Mouse (Mus musculus) liver, embryonic 15.5 days (tissue): ENCODE results near the gene Gfy. TPM values are rescaled to one million over a fixed set of nuclear protein-coding genes. Genes with fewer than 3 reads are reported as not detected.

Experiments
- ATAC-seq: fragments of 200-750 bp; cut with Nextera tagmentation; 2 replicates; pipeline ENCODE4 v1.8.0; 2017; ENCODE audit warnings: moderate number of reproducible peaks, mild to moderate bottlenecking, moderate library complexity; ENCODE audit not compliant: insufficient read depth
- H3K27ac ChIP-seq: fragments of 300-500 bp; sonication (generic); replicated peaks from 2 replicates; pipeline ENCODE4 v1.5.1; 2015; ENCODE audit warnings: mild to moderate bottlenecking, inconsistent platforms
- H3K27me3 ChIP-seq: fragments of 300-500 bp; sonication (generic); 2 replicates; pipeline ENCODE4 v1.6.1; 2015; ENCODE audit warnings: mild to moderate bottlenecking, inconsistent platforms
- H3K36me3 ChIP-seq: fragments of 300-500 bp; sonication (generic); replicated peaks from 2 replicates; pipeline ENCODE4 v1.6.1; 2015; ENCODE audit warnings: moderate library complexity, mild to moderate bottlenecking, inconsistent platforms
- H3K4me1 ChIP-seq: fragments of 300-500 bp; sonication (generic); replicated peaks from 2 replicates; pipeline ENCODE4 v1.6.1; 2015; ENCODE audit warnings: inconsistent platforms
- H3K4me2 ChIP-seq: fragments of 300-500 bp; sonication (generic); 2 replicates; pipeline ENCODE4 v1.6.1; 2015; ENCODE audit warnings: moderate library complexity, mild to moderate bottlenecking, inconsistent platforms
- H3K4me3 ChIP-seq: fragments of 300-500 bp; sonication (generic); replicated peaks from 2 replicates; pipeline ENCODE4 v1.5.1; 2015; ENCODE audit warnings: mild to moderate bottlenecking, inconsistent platforms
- H3K9ac ChIP-seq: fragments of 300-500 bp; sonication (generic); 2 replicates; pipeline ENCODE4 v1.6.1; 2015; ENCODE audit warnings: moderate library complexity, mild to moderate bottlenecking, inconsistent platforms
- H3K9me3 ChIP-seq: fragments of 300-500 bp; sonication (generic); replicated peaks from 2 replicates; pipeline ENCODE4 v1.6.1; 2016; ENCODE audit warnings: inconsistent platforms
- WGBS: fragments of 180-500 bp; shearing (Covaris S2); methylation state at CpG from one replicate; pipeline ENCODE4 v1.1.7; 2015; ENCODE audit warnings: mixed read lengths; ENCODE audit not compliant: insufficient replicate concordance; 5-methylcytosine and 5-hydroxymethylcytosine counted together
- polyA plus RNA-seq: library from polyadenylated mRNA; unstranded; fragments of >200 nt; fragmentation: Nextera tagmentation; extraction: Ambion mirVana; gene quantifications from 2 replicates; pipeline ENCODE4 v1.2.1, GENCODE M21; 2015

The Gfy gene
- polyA plus RNA-seq, 1 experiment from 2014 or later: not detected

GRCm38 (mm10) chr7:45192585-45193310 is 13.4 kb upstream of the Gfy start:
- WGBS: 66% methylated on average over 7 of the region's 7 CpGs
- no peak overlapping the region for H3K4me2 ChIP-seq
- no peaks in the 10 kb centered on the region for H3K36me3 ChIP-seq
- H3K27ac ChIP-seq: no peak overlapping the region
- no peaks in the 10 kb centered on the region for H3K9me3 ChIP-seq
- H3K27me3 ChIP-seq: peaks cover 81% of the 10 kb centered on the region
- no peak overlapping the region for H3K9ac ChIP-seq
- H3K4me3 ChIP-seq: no peak overlapping the region
- no peak for ATAC-seq
- no peaks in the 10 kb centered on the region for H3K4me1 ChIP-seq

GRCm38 (mm10) chr7:45191803-45192363 is 12.5 kb upstream of the Gfy start:
- Histone ChIP-seq H3K27me3 (peaks cover 87% of the 10 kb centered on the region), H3K9me3 (no peaks in the 10 kb centered on the region), H3K4me2 (no peak overlapping the region), H3K36me3 (no peaks in the 10 kb centered on the region), H3K27ac (no peak overlapping the region), H3K9ac (no peak overlapping the region), H3K4me3 (no peak overlapping the region), H3K4me1 (no peaks in the 10 kb centered on the region)
- ATAC-seq: no peak
- WGBS: 16% methylated on average over 8 of the region's 8 CpGs

GRCm38 (mm10) chr7:45191161-45191560 is 11.8 kb upstream of the Gfy start:
- Histone ChIP-seq H3K9ac (no peak overlapping the region), H3K27ac (no peak overlapping the region), H3K27me3 (peaks cover 87% of the 10 kb centered on the region), H3K4me2 (no peak overlapping the region), H3K36me3 (no peaks in the 10 kb centered on the region), H3K9me3 (no peaks in the 10 kb centered on the region), H3K4me3 (no peak overlapping the region), H3K4me1 (no peaks in the 10 kb centered on the region)
- no peak for ATAC-seq
- 49% methylated on average over 2 of the region's 2 CpGs for WGBS

- 66% methylated on average over 6 of the region's 6 CpGs for WGBS
- Histone ChIP-seq H3K9me3 (no peaks in the 10 kb centered on the region), H3K27me3 (peaks cover 88% of the 10 kb centered on the region), H3K4me2 (no peak overlapping the region), H3K27ac (no peak overlapping the region), H3K4me3 (no peak overlapping the region), H3K4me1 (no peaks in the 10 kb centered on the region), H3K36me3 (no peaks in the 10 kb centered on the region), H3K9ac (no peak overlapping the region)
- no peak for ATAC-seq
Observed at GRCm38 (mm10) chr7:45190186-45190585, 10.8 kb upstream of the Gfy start.

GRCm38 (mm10) chr7:45189600-45189999 is 10.2 kb upstream of the Gfy start:
- Histone ChIP-seq H3K9ac (no peak overlapping the region), H3K27me3 (peaks cover 91% of the 10 kb centered on the region), H3K27ac (no peak overlapping the region), H3K9me3 (no peaks in the 10 kb centered on the region), H3K36me3 (no peaks in the 10 kb centered on the region), H3K4me1 (no peaks in the 10 kb centered on the region), H3K4me3 (no peak overlapping the region), H3K4me2 (no peak overlapping the region)
- ATAC-seq: no peak
- WGBS: 49% methylated on average over 16 of the region's 16 CpGs

GRCm38 (mm10) chr7:45185921-45186320 is 6.6 kb upstream of the Gfy start:
- Histone ChIP-seq H3K9me3 (no peaks in the 10 kb centered on the region), H3K4me3 (no peak overlapping the region), H3K36me3 (no peaks in the 10 kb centered on the region), H3K27ac (no peak overlapping the region), H3K4me1 (peaks cover 16% of the 10 kb centered on the region), H3K9ac (no peak overlapping the region), H3K27me3 (peaks cover 100% of the 10 kb centered on the region), H3K4me2 (no peak overlapping the region)
- WGBS: 58% methylated on average over 7 of the region's 7 CpGs
- no peak for ATAC-seq

GRCm38 (mm10) chr7:45183672-45184071 is 4.3 kb upstream of the Gfy start:
- peaks cover 16% of the 10 kb centered on the region for H3K4me1 ChIP-seq
- no peak overlapping the region for H3K4me2 ChIP-seq
- no peak for ATAC-seq
- H3K4me3 ChIP-seq: no peak overlapping the region
- H3K36me3 ChIP-seq: no peaks in the 10 kb centered on the region
- no peak overlapping the region for H3K9ac ChIP-seq
- WGBS: 50% methylated on average over 7 of the region's 7 CpGs
- peaks cover 100% of the 10 kb centered on the region for H3K27me3 ChIP-seq
- H3K27ac ChIP-seq: no peak overlapping the region
- H3K9me3 ChIP-seq: no peaks in the 10 kb centered on the region

- Histone ChIP-seq H3K9me3 (no peaks in the 10 kb centered on the region), H3K9ac (no peak overlapping the region), H3K4me1 (peaks cover 16% of the 10 kb centered on the region), H3K4me2 (peak overlapping the region; percentile 73), H3K4me3 (peak overlapping the region; percentile 48), H3K36me3 (no peaks in the 10 kb centered on the region), H3K27me3 (peaks cover 100% of the 10 kb centered on the region), H3K27ac (no peak overlapping the region)
- ATAC-seq: no peak
- 14% methylated on average over 11 of the region's 11 CpGs for WGBS
Observed at GRCm38 (mm10) chr7:45182606-45183005, 3.2 kb upstream of the Gfy start.

GRCm38 (mm10) chr7:45182199-45182601 is 2.8 kb upstream of the Gfy start:
- peaks cover 100% of the 10 kb centered on the region for H3K27me3 ChIP-seq
- H3K4me2 ChIP-seq: peak overlapping the region; percentile 73
- peak; percentile 87 for ATAC-seq
- no peaks in the 10 kb centered on the region for H3K36me3 ChIP-seq
- peaks cover 16% of the 10 kb centered on the region for H3K4me1 ChIP-seq
- H3K9ac ChIP-seq: no peak overlapping the region
- H3K27ac ChIP-seq: no peak overlapping the region
- H3K9me3 ChIP-seq: no peaks in the 10 kb centered on the region
- H3K4me3 ChIP-seq: peak overlapping the region; percentile 48
- 2% methylated on average over 34 of the region's 34 CpGs for WGBS

- ATAC-seq: no peak
- H3K4me3 ChIP-seq: peak overlapping the region; percentile 48
- no peaks in the 10 kb centered on the region for H3K9me3 ChIP-seq
- H3K4me2 ChIP-seq: peak overlapping the region; percentile 73
- peaks cover 100% of the 10 kb centered on the region for H3K27me3 ChIP-seq
- no peak overlapping the region for H3K27ac ChIP-seq
- no peak overlapping the region for H3K9ac ChIP-seq
- peaks cover 16% of the 10 kb centered on the region for H3K4me1 ChIP-seq
- WGBS: 4% methylated on average over 35 of the region's 35 CpGs
- no peaks in the 10 kb centered on the region for H3K36me3 ChIP-seq
Observed at GRCm38 (mm10) chr7:45181540-45181939, 2.2 kb upstream of the Gfy start.

GRCm38 (mm10) chr7:45180896-45181477 is 1.6 kb upstream of the Gfy start, which contains the start of gene Pth2:
TSS of gene Pth2 (plus strand) at chr7:45180995.
- peaks cover 100% of the 10 kb centered on the region for H3K27me3 ChIP-seq
- 21% methylated on average over 20 of the region's 20 CpGs for WGBS
- ATAC-seq: no peak
- H3K4me1 ChIP-seq: peaks cover 16% of the 10 kb centered on the region
- H3K27ac ChIP-seq: no peak within 1 kb of the TSS
- H3K9ac ChIP-seq: no peak within 1 kb of the TSS
- no peaks in the 10 kb centered on the region for H3K9me3 ChIP-seq
- H3K36me3 ChIP-seq: no peaks in the 10 kb centered on the region
- peak within 1 kb of the TSS; percentile 73 for H3K4me2 ChIP-seq
- peak within 1 kb of the TSS; percentile 48 for H3K4me3 ChIP-seq
